Mouse (Mus musculus): ENCODE data around the gene Patl2. TPM values are rescaled to one million over a fixed set of nuclear protein-coding genes. Genes with fewer than 3 reads are reported as not detected.

Patl2 gene
- total and polyA plus RNA-seq, 3 experiments = 0.09 to 13.7 (median 1.9) TPM

DNA sequence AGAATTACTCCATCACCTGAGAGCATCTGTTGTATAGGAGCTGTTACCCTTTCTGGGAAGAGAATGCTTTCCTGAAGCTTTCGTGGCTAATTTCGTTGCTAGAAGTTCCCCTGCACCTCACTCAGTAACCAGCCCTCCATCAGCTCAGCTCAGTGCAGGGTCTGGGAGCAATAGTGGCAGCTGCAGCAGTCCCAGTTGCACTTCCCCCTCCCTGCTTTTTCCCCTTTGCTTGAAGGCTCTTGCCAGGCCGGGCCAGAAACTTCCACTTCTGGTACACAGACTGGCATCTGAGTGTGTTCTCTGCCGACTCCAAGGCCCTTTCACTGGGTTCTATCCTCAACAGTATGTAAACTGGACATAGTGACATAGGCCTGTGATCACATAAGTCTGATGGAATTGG is 903 bp downstream of the Patl2 start:
- TF ChIP-seq TAL1 (conservative IDR thresholded peaks at IDR 0.05; ENCODE audit: low read depth, low read length) (no peak), GATA1 (IDR thresholded peaks at IDR 0.05; ENCODE audit: borderline replicate concordance, low read length) (no peak), CTCF (IDR thresholded peaks at IDR 0.05; ENCODE audit: low read depth, low read length) (no peak), POLR2AphosphoS5 (IDR thresholded peaks at IDR 0.05; ENCODE audit: insufficient replicate concordance, low read depth, low read length) (no peak), GATA2 (IDR thresholded peaks at IDR 0.05; ENCODE audit: borderline replicate concordance, low read depth, low read length) (no peak)

DNA sequence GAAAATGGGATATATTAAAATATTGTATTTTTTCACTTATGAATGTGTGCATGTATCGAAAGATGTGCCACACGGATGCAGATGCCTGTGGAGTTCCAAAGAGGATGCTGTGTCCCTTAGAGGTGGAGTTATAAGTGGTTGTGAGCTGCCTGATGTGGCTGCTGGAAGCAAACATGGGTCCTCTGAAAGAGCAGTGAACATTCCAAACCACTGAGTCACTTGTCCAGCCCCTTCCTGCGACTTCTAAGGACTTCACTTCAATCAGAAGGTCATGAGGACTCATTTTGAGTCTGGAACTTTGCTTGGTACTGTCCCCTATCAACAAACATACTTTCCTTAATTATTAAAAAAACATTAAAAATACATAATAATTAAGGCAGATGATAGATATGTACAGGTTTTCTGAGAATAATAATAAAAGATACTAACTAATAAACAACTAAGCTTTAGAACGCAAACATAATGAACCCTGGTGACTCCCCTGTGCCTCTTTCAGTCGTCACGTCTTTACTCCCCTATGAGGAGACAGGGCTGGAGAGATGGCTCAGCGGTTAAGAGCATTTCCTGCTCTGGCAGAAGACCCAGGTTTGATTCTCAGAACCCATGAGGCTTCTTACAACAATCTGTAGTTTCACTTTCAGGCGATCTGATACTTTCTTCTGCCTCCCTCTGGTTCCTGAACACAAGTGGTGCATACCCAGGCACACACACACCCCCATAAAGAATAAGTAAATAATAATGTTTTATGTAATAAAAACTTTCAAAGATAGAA is 5.8 kb downstream of the Patl2 start:
- ATAC-seq (ENCODE audit: extremely low read depth, insufficient number of reproducible peaks, low FRiP score, poor library complexity, severe bottlenecking) = no peak

More for the DNA sequence above, 903 bp downstream of the Patl2 start:
- no peaks in the 10 kb centered on the region for H3K9me3 ChIP-seq (replicated peaks)
- H3K27me3 ChIP-seq (ENCODE audit: insufficient read depth, low read length) = peaks cover 2% of the 10 kb centered on the region; the same call in 1 of the 2 replicates
- ATAC-seq (ENCODE audit: extremely low read depth, insufficient number of reproducible peaks, low FRiP score, poor library complexity, severe bottlenecking) (no peak), DNase-seq (ENCODE audit: low spot score) (no peak)
- H3K4me1 ChIP-seq (ENCODE audit: insufficient read depth, low read depth, low read length) = peaks cover 3% of the 10 kb centered on the region; the same call in 1 of the 2 replicates
- H3K4me3 ChIP-seq (ENCODE audit: low read depth, low read length) = no peak overlapping the region
- no peaks in the 10 kb centered on the region for H3K36me3 ChIP-seq (replicated peaks)

DNA sequence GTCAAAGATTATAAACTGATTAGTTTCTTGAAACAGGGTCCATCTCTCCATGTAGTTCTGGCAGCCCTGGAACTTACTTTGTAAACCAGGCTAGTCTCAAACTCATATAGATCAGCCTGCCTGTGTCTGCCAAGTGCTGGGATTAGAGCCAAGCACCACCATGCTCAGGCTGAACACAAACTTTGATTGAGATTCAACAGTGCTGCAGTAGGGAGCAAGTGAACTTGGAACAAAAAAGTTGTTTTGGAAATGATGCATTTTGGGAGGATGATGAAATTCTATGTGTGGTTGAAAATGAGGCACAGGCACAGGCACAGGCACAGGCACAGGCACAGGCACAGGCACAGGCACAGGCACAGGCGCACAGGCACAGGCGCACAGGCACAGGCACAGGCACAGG is 13.8 kb downstream of the Patl2 start:
- no peak overlapping the region for H3K4me3 ChIP-seq (ENCODE audit: low read depth, low read length)
- H3K9me3 ChIP-seq (replicated peaks) = no peaks in the 10 kb centered on the region
- H3K36me3 ChIP-seq (replicated peaks) = no peaks in the 10 kb centered on the region
- no peak for ATAC-seq (ENCODE audit: extremely low read depth, insufficient number of reproducible peaks, low FRiP score, poor library complexity, severe bottlenecking)
- no peak for DNase-seq (ENCODE audit: low spot score)
- peaks cover 2% of the 10 kb centered on the region; the same call in 1 of the 2 replicates for H3K4me1 ChIP-seq (ENCODE audit: insufficient read depth, low read depth, low read length)
- H3K27me3 ChIP-seq (ENCODE audit: insufficient read depth, low read length) = peaks cover 4% of the 10 kb centered on the region; the same call in 1 of the 2 replicates
- no peak for TF ChIP-seq GATA2 (IDR thresholded peaks at IDR 0.05; ENCODE audit: borderline replicate concordance, low read depth, low read length)
- no peak for TF ChIP-seq CTCF (IDR thresholded peaks at IDR 0.05; ENCODE audit: low read depth, low read length)
- TF ChIP-seq POLR2AphosphoS5 (IDR thresholded peaks at IDR 0.05; ENCODE audit: insufficient replicate concordance, low read depth, low read length) = no peak
- TF ChIP-seq GATA1 (IDR thresholded peaks at IDR 0.05; ENCODE audit: borderline replicate concordance, low read length) = no peak
- TF ChIP-seq TAL1 (conservative IDR thresholded peaks at IDR 0.05; ENCODE audit: low read depth, low read length) = no peak

More for the DNA sequence above, 5.8 kb downstream of the Patl2 start:
- H3K4me1 ChIP-seq (ENCODE audit: insufficient read depth, low read depth, low read length) = peaks cover 5% of the 10 kb centered on the region; the same call in 1 of the 2 replicates
- H3K27me3 ChIP-seq (ENCODE audit: insufficient read depth, low read length) = 0 out of 2 replicates have a peak, but pooled peaks cover 2% of the 10 kb centered on the region
- no peaks in the 10 kb centered on the region for H3K9me3 ChIP-seq (replicated peaks)
- H3K36me3 ChIP-seq (replicated peaks) = no peaks in the 10 kb centered on the region
- no peak overlapping the region for H3K4me3 ChIP-seq (ENCODE audit: low read depth, low read length)
- no peak for DNase-seq (ENCODE audit: low spot score)
- TF ChIP-seq CTCF (IDR thresholded peaks at IDR 0.05; ENCODE audit: low read depth, low read length) (no peak), GATA2 (IDR thresholded peaks at IDR 0.05; ENCODE audit: borderline replicate concordance, low read depth, low read length) (no peak), TAL1 (conservative IDR thresholded peaks at IDR 0.05; ENCODE audit: low read depth, low read length) (no peak), GATA1 (IDR thresholded peaks at IDR 0.05; ENCODE audit: borderline replicate concordance, low read length) (no peak), POLR2AphosphoS5 (IDR thresholded peaks at IDR 0.05; ENCODE audit: insufficient replicate concordance, low read depth, low read length) (no peak)

DNA sequence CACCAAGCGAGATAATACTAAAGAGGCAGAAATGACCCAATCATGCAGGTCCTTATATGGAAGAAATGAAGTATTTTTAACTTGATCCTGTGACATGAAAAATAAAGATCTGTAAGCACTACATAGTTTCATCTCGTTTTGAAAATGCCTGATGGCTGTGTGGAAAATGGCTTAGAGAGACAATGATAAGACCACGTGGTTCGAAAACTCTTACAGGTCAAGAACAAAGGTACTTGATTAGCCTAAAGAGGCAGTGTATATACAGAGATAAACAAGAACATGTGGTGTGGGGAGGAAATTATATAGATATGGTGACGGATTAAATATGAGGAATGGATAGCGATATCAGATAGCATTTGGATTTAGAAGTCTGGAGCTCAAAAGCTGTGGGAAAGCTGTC is 14.7 kb downstream of the Patl2 start:
- TF ChIP-seq POLR2AphosphoS5 (IDR thresholded peaks at IDR 0.05; ENCODE audit: insufficient replicate concordance, low read depth, low read length) (no peak), GATA1 (IDR thresholded peaks at IDR 0.05; ENCODE audit: borderline replicate concordance, low read length) (no peak), CTCF (IDR thresholded peaks at IDR 0.05; ENCODE audit: low read depth, low read length) (no peak), GATA2 (IDR thresholded peaks at IDR 0.05; ENCODE audit: borderline replicate concordance, low read depth, low read length) (no peak), TAL1 (conservative IDR thresholded peaks at IDR 0.05; ENCODE audit: low read depth, low read length) (no peak)
- H3K27me3 ChIP-seq (ENCODE audit: insufficient read depth, low read length) = peaks cover 5% of the 10 kb centered on the region
- DNase-seq (ENCODE audit: low spot score) = no peak

DNA sequence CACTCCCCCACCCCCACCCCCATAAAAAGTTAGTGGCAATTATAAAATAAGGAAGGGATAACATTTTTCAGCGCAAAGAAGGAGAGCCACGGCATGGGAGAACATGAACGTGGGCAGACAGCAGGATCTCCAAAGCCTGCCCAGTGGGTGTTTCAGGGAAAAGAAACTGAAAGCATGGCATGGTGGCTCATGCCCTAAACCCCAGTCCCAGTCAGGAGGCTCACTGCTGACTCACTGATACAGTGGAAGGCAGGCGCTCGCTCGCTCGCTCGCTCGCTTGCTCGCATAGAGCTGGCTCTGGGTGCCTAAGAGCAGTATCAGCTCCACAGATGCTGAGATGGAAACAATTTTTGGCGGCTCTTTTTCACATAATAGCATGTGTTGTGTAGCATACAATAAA is 21.7 kb downstream of the Patl2 start:
- DNase-seq (ENCODE audit: low spot score) = no peak
- Histone ChIP-seq H3K4me1 (ENCODE audit: insufficient read depth, low read depth, low read length) (peaks cover 8% of the 10 kb centered on the region; the same call in 1 of the 2 replicates), H3K9me3 (replicated peaks) (no peaks in the 10 kb centered on the region), H3K36me3 (replicated peaks) (no peaks in the 10 kb centered on the region), H3K27me3 (ENCODE audit: insufficient read depth, low read length) (peaks cover 6% of the 10 kb centered on the region), H3K4me3 (ENCODE audit: low read depth, low read length) (no peak overlapping the region; the same call in 1 of the 2 replicates)
- TF ChIP-seq CTCF (IDR thresholded peaks at IDR 0.05; ENCODE audit: low read depth, low read length) (no peak), GATA1 (IDR thresholded peaks at IDR 0.05; ENCODE audit: borderline replicate concordance, low read length) (no peak), POLR2AphosphoS5 (IDR thresholded peaks at IDR 0.05; ENCODE audit: insufficient replicate concordance, low read depth, low read length) (no peak)
- 0 out of 2 replicates have a peak, but pooled peaks have one; percentile 38 for ATAC-seq (ENCODE audit: extremely low read depth, insufficient number of reproducible peaks, low FRiP score, poor library complexity, severe bottlenecking)

More for the DNA sequence above, 14.7 kb downstream of the Patl2 start:
- Histone ChIP-seq H3K9me3 (replicated peaks) (no peaks in the 10 kb centered on the region), H3K36me3 (replicated peaks) (no peaks in the 10 kb centered on the region), H3K4me1 (ENCODE audit: insufficient read depth, low read depth, low read length) (peaks cover 2% of the 10 kb centered on the region; the same call in 1 of the 2 replicates), H3K4me3 (ENCODE audit: low read depth, low read length) (no peak overlapping the region)
- ATAC-seq (ENCODE audit: extremely low read depth, insufficient number of reproducible peaks, low FRiP score, poor library complexity, severe bottlenecking) = no peak

DNA sequence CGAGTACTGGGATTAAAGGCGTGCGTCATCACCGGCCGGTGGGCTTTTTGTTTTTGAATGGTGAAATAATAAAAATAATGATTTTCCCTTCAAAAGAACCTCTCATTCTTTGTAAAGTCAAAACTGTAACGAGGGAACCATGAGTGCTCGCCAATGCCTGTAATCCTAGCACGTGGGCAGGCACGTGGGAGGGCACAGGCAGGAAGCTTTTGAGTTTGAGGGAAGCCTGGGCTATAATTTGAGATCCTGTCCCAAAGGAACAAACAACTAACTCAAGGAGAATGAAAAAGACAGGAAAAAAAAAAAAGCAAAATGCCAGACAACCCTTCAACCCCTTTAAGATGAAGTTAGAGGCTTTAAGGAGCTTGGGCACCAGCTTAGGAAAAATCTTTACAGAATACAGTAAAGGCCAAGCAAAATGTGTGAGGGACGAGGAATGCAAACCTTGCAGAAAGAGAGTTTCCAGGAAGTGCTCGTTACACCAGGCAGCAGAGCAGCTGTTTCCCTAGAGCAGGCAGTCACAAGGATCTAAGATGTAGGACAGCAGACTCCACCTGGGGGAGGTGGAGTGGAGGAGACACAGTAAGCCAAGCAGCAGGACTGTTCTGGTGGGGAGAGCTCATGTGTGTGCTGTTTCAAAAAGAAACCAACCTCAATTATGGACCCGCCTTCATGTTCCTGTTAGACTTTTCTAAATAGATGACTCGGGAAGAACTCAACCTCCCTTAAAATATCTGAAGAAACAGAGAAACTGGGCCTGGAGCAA is 22.4 kb downstream of the Patl2 start:
- H3K4me1 ChIP-seq (ENCODE audit: insufficient read depth, low read depth, low read length) = peaks cover 6% of the 10 kb centered on the region; the same call in 1 of the 2 replicates
- peaks cover 6% of the 10 kb centered on the region for H3K27me3 ChIP-seq (ENCODE audit: insufficient read depth, low read length)
- no peak for TF ChIP-seq TAL1 (conservative IDR thresholded peaks at IDR 0.05; ENCODE audit: low read depth, low read length)
- TF ChIP-seq GATA2 (IDR thresholded peaks at IDR 0.05; ENCODE audit: borderline replicate concordance, low read depth, low read length) = no peak

More for the DNA sequence above, 22.4 kb downstream of the Patl2 start:
- no peak for ATAC-seq (ENCODE audit: extremely low read depth, insufficient number of reproducible peaks, low FRiP score, poor library complexity, severe bottlenecking)
- no peaks in the 10 kb centered on the region for H3K9me3 ChIP-seq (replicated peaks)
- DNase-seq (ENCODE audit: low spot score) = no peak
- no peaks in the 10 kb centered on the region for H3K36me3 ChIP-seq (replicated peaks)
- H3K4me3 ChIP-seq (ENCODE audit: low read depth, low read length) = no peak overlapping the region

All from G1E (cell line).